Mouse (Mus musculus) cerebellum, adult (tissue): ENCODE measurements around the gene Tcp11.

ENCODE experiments used
- ATAC-seq: cut with Nextera tagmentation; 2 replicates; pipeline ENCODE4 v1.9.2; 2017; ENCODE audit warnings: mild to moderate bottlenecking, moderate library complexity, mixed read lengths; ENCODE audit not compliant: insufficient number of reproducible peaks, low FRiP score, low TSS enrichment

The Tcp11 gene

GRCm38 (mm10) chr17:28080045-28080816 is at the start of gene Tcp11:
Tcp11 (minus strand) TSS chr17:28080639.
- ATAC-seq = no peak

- ATAC-seq = no peak
Observed at GRCm38 (mm10) chr17:28129796-28130195, 49.4 kb upstream of the Tcp11 start.

DNA sequence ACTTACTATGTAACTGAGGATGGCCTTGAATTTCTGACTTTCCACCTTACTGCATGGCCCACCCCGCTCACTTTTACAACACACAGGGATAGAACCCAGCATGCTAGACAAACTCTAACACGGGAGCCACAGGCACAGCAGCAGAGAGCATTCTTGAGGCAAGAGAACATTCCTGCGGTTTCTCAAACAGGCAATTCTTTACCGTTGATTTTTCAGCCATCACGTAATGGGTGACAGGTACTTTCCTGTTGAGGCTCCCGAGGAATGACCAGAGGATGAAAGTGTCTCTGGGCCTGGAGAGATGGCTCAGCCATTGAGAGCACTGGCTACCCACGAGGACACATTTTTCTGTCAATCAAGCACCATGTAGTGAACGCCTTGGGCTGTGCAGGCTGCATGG is 43.9 kb upstream of the Tcp11 start:
- ATAC-seq = no peak

DNA sequence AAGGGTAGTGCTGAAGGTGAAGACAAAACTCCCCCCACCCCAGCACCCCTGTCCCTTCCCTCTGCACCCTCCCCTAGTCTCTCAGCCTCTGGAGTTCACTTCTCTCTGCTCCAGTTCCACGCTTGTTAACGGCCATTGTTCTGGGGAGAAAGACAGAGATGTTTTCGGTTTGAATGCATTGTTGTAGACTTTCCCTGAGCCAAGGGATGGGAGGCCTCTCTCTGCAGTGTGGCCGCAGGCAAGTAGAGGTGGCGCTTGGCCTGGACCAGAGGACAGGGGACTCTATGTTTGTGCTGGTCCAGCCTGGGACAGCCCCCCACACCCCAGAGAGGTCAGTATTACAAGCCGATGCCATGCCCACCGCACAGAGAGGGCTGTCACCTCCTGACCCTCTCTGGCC is 43.2 kb upstream of the Tcp11 start:
- no peak for ATAC-seq

DNA sequence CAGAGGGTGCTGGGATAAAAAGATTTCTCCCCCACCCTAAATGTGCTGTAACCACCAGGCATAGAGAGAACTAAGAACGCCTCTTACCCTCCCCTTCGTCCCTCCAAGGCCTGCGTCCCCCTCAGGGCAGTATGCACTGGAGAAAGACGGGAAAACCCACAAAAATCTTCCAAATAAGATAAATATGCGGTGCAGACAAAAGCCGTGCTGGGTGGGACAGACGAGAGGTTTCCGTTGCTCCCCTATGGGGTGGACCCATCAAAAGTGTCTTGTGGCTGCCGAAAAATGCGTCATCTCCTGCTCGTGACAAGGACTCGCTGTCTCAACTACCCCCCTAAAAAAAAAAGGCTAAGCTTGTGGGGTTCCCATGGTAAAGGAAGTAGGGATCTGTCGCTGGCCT is 42.5 kb upstream of the Tcp11 start:
- no peak for ATAC-seq

- no peak for ATAC-seq
Observed at GRCm38 (mm10) chr17:28120460-28120859, 40.0 kb upstream of the Tcp11 start.

DNA sequence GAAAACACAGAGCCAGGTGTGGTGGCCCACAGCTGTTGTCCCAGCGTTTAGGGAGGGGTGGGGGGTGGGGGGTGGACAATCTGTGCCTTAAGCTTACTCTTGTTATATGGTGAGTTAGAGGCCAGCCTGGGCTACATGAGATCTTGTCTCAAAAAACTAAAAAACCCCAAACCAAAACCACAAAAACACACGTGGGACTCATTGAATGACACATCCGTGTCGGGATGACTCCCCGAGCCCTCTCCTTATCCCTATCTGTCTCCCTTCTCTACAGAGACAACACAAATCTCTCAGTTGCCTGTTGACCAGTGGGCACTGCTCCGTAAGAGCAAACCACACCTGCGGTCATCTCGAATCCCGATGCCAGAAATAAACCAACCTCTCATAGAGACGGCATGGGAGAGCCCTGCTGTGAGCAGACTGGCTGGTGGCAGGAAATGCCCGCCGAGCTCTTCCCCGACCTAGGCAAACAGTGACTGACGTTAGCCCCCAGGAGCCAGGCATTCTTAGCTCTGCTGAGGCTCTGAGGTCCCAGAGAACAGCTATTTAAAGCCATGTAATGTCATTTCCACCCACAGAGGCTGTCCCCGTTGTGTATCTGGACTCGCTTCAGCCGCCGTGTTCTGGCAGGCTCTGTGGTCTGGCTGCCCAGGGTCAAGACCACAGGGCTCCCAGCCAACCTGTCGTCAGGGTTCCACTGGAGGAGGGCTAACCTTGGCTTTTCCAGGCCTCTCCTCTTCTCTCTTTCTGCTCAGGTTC is 37.2 kb upstream of the Tcp11 start:
- no peak; the same call in 1 of the 2 replicates for ATAC-seq

DNA sequence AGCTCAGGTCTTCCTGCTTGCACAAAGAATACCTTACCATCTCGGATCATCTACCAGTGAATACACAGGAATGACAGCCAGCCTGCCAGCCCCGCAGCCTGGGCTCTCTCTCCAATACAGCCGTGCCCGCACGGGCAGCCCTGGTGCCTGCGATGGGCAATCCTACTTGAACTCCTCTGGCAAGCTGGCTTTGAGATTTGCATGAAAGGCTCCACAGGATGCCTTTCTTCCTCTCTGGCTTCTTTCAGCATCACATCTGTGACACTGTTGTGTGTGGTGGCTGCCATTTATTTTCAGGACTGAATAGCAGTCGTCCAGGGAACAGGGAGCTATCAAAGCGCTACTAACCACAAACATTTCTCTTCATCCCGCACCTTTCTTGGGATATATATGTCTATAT is 35.9 kb upstream of the Tcp11 start:
- ATAC-seq = no peak

- no peak for ATAC-seq
Observed at GRCm38 (mm10) chr17:28112266-28112665, 31.8 kb upstream of the Tcp11 start.

DNA sequence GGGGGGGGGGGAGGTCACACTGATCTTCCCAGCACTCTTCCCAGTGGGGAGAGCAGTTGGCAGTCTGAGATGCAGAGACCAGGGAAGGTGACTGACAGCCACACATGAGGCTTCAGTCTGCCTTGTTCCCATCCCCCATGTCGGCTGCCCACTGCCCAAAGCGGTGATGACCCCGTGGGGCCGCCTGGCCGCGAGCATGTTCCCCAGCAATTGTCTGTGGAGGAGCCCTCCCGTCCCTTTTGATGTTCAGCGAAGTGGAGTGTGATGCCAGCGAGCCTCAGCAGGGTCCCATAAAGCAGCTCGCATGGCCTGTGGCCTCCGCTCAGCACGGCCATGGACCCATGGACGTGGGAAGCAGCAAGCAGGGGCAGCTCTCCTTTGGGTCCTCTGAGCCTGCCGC is 26.8 kb upstream of the Tcp11 start:
- ATAC-seq = no peak

DNA sequence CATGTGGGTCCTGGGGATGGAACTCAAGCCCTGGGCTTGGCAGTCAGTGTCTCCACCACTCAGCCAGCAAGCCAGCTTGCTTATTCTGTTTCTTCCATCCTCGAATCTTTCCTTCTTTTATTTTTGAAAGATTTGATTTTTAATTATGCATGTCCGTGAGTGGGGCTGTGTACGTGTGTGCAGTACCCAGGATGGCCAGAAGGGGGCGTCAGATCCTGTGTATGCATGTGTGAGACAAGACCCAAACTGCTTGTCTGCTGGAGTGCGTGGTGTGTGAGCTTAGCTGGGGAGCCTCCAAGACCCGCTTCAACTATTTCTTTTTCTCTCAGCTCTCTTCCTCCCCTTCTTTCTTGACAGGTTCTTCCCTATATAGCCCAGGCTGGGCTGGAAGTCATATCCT is 25.9 kb upstream of the Tcp11 start:
- no peak for ATAC-seq

- ATAC-seq = no peak
Observed at GRCm38 (mm10) chr17:28104416-28104815, 24.0 kb upstream of the Tcp11 start.

DNA sequence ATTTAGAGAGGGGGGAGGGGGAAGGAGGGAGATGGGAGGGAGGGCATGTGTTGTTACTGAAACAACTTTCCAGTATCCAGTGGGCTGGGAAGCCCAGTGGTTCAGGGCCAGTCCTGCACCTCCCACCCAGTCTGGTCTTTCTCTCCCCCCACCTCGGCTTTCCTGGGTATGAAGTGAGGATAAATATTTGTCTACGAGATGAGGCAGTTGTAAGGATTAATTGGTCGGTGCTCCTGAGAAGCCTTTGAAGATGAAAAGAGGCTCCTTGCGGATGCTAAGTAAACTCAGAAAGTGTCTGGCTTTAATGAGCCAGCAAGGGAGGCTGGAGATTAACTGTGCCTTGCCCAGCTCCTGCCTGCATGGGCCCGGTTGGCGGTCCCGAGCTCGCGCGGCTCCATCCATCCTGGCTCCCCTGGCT is 21.5 kb upstream of the Tcp11 start:
- ATAC-seq = no peak

GRCm38 (mm10) chr17:28101284-28101887 is 20.9 kb upstream of the Tcp11 start:
- no peak for ATAC-seq

- no peak for ATAC-seq
Observed at GRCm38 (mm10) chr17:28100669-28101068, 20.2 kb upstream of the Tcp11 start.

DNA sequence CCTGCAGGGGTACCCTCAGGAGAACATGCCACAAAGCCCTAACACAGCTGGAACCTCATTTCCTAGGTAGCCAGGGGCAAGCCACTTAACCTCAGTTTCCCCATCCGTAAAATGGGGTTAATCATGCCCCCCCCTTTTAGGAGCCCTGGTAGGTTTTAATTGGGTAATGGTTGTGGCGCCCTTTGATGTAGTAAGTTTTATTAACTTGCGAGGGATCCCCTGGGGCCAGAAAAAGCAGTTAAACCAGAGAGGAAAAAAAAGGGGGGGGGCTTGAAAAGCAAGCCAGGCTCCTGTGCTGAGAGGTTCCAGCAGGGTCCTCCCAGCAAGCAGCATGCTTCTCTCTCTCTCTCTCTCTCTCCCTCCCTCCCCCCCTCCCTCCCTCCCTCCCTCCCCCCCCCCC is 18.6 kb upstream of the Tcp11 start:
- no peak for ATAC-seq

GRCm38 (mm10) chr17:28097308-28097707 is 16.9 kb upstream of the Tcp11 start:
- no peak for ATAC-seq

GRCm38 (mm10) chr17:28096418-28096817 is 16.0 kb upstream of the Tcp11 start:
- ATAC-seq = no peak

DNA sequence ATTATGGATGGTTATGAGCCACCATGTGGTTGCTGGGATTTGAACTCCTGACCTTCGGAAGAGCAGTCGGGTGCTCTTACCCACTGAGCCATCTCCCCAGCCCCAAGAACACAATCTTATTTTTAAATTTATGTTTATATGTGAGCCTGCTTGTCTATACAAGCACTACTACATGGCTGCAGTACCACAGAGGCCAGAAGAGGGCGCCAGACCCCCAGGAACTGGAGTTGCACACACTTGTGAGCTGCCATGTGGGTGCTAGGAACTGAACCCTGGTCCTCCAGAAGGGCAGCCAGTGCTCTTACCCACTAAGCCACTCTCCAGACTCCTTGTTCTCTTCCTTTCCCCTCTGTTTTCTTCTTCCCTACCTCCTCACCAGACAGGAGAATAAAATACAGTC is 13.4 kb upstream of the Tcp11 start:
- no peak for ATAC-seq

DNA sequence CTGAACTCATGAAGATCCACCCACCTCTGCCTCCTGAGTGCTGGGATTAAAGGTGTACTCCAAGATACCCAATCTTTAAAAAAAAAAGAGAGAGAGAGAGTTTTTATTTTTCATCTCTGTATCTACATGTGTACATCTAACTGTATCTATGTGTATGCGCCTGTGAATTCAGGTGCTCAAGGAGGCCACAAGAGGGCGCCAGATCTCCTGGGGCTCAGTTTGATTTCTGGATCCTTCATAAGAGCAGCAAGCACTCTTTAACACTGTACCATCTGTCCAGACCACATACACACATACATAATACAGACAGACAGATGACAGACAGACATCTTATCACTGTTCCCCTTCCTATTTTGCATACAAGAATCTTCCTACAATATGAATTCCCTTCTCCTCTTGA is 11.9 kb upstream of the Tcp11 start:
- ATAC-seq = no peak

GRCm38 (mm10) chr17:28088718-28089117 is 8.3 kb upstream of the Tcp11 start:
- no peak for ATAC-seq
